Mouse (Mus musculus): ENCODE data around the gene Dnajb4. TPM values are rescaled to one million over a fixed set of nuclear protein-coding genes. Genes with fewer than 3 reads are reported as not detected.

Dnajb4 gene
- polyA plus RNA-seq, 1 experiment from 2014 or later = 33.7 TPM

- H3K27me3 ChIP-seq (ENCODE audit: insufficient read depth, low read length) = peaks cover 10% of the 10 kb centered on the region
- H3K27ac ChIP-seq (ENCODE audit: low read depth) = 0 out of 2 replicates have a peak overlapping the region, but pooled peaks have one; percentile 8
- 0 out of 2 replicates have a peak, but pooled peaks have one; percentile 2 for TF ChIP-seq CTCF (IDR thresholded peaks at IDR 0.05; ENCODE audit: low read depth)
- H3K4me3 ChIP-seq (ENCODE audit: low read depth, low read length) = peak overlapping the region; percentile 48
- ATAC-seq (ENCODE audit: insufficient read depth) = peak; percentile 51
- peak overlapping the region; percentile 96 for H3K4me2 ChIP-seq
- peaks cover 15% of the 10 kb centered on the region; the same call in 1 of the 2 replicates for H3K4me1 ChIP-seq (ENCODE audit: insufficient read depth)
- peak; percentile 62 for DNase-seq
- H3K36me3 ChIP-seq (ENCODE audit: insufficient read depth) = no peaks in the 10 kb centered on the region
- peak overlapping the region; percentile 55 for H3K9ac ChIP-seq
- WGBS = 4% methylated on average over 53 of the region's 53 CpGs
- no peaks in the 10 kb centered on the region for H3K9me3 ChIP-seq (ENCODE audit: low read depth, low read length)
These were observed 44.6 kb downstream of the Dnajb4 start for GRCm38 (mm10) chr3:152165351-152166098.

- Histone ChIP-seq H3K4me1 (ENCODE audit: insufficient read depth) (peaks cover 15% of the 10 kb centered on the region; the same call in 1 of the 2 replicates), H3K4me2 (peak overlapping the region; percentile 96), H3K27ac (ENCODE audit: low read depth) (no peak overlapping the region), H3K9me3 (ENCODE audit: low read depth, low read length) (no peaks in the 10 kb centered on the region), H3K36me3 (ENCODE audit: insufficient read depth) (no peaks in the 10 kb centered on the region), H3K9ac (peak overlapping the region; percentile 55), H3K27me3 (ENCODE audit: insufficient read depth, low read length) (peaks cover 10% of the 10 kb centered on the region), H3K4me3 (ENCODE audit: low read depth, low read length) (peak overlapping the region; percentile 48)
- WGBS = 30% methylated on average over 9 of the region's 9 CpGs
- ATAC-seq (ENCODE audit: insufficient read depth) (no peak), DNase-seq (no peak)
- no peak for TF ChIP-seq CTCF (IDR thresholded peaks at IDR 0.05; ENCODE audit: low read depth)
These were observed 45.1 kb downstream of the Dnajb4 start for GRCm38 (mm10) chr3:152165014-152165350.

- Histone ChIP-seq H3K4me2 (no peak overlapping the region), H3K4me1 (ENCODE audit: insufficient read depth) (peaks cover 15% of the 10 kb centered on the region; the same call in 1 of the 2 replicates), H3K36me3 (ENCODE audit: insufficient read depth) (no peaks in the 10 kb centered on the region), H3K9ac (no peak overlapping the region), H3K27ac (ENCODE audit: low read depth) (no peak overlapping the region), H3K9me3 (ENCODE audit: low read depth, low read length) (no peaks in the 10 kb centered on the region), H3K4me3 (ENCODE audit: low read depth, low read length) (no peak overlapping the region), H3K27me3 (ENCODE audit: insufficient read depth, low read length) (peaks cover 10% of the 10 kb centered on the region)
- DNase-seq (no peak), ATAC-seq (ENCODE audit: insufficient read depth) (no peak)
- WGBS = 66% methylated on average over 8 of the region's 8 CpGs
- no peak for TF ChIP-seq CTCF (IDR thresholded peaks at IDR 0.05; ENCODE audit: low read depth)
These were observed 46.8 kb downstream of the Dnajb4 start for GRCm38 (mm10) chr3:152163320-152163719.

- Histone ChIP-seq H3K9ac (no peak overlapping the region), H3K27ac (ENCODE audit: low read depth) (no peak overlapping the region), H3K4me1 (ENCODE audit: insufficient read depth) (peaks cover 2% of the 10 kb centered on the region; the same call in 1 of the 2 replicates), H3K4me3 (ENCODE audit: low read depth, low read length) (no peak overlapping the region), H3K4me2 (no peak overlapping the region), H3K9me3 (ENCODE audit: low read depth, low read length) (no peaks in the 10 kb centered on the region), H3K27me3 (ENCODE audit: insufficient read depth, low read length) (peaks cover 5% of the 10 kb centered on the region), H3K36me3 (ENCODE audit: insufficient read depth) (no peaks in the 10 kb centered on the region)
- no peak for TF ChIP-seq CTCF (IDR thresholded peaks at IDR 0.05; ENCODE audit: low read depth)
- no peak for ATAC-seq (ENCODE audit: insufficient read depth)
- DNase-seq = no peak
- WGBS = 53% methylated on average over 4 of the region's 4 CpGs
These were observed 49.5 kb downstream of the Dnajb4 start for GRCm38 (mm10) chr3:152160607-152161006.

GRCm38 (mm10) chr3:152159321-152159720 lies 50.8 kb downstream of the Dnajb4 start:
- no peaks in the 10 kb centered on the region for H3K9me3 ChIP-seq (ENCODE audit: low read depth, low read length)
- no peak for DNase-seq
- TF ChIP-seq CTCF (IDR thresholded peaks at IDR 0.05; ENCODE audit: low read depth) = no peak
- no peaks in the 10 kb centered on the region for H3K36me3 ChIP-seq (ENCODE audit: insufficient read depth)
- H3K4me3 ChIP-seq (ENCODE audit: low read depth, low read length) = no peak overlapping the region
- H3K27me3 ChIP-seq (ENCODE audit: insufficient read depth, low read length) = no peaks in the 10 kb centered on the region
- ATAC-seq (ENCODE audit: insufficient read depth) = no peak
- H3K4me2 ChIP-seq = no peak overlapping the region
- no peak overlapping the region for H3K27ac ChIP-seq (ENCODE audit: low read depth)
- no peaks in the 10 kb centered on the region for H3K4me1 ChIP-seq (ENCODE audit: insufficient read depth)
- H3K9ac ChIP-seq = no peak overlapping the region

- Histone ChIP-seq H3K27me3 (ENCODE audit: insufficient read depth, low read length) (no peaks in the 10 kb centered on the region), H3K4me2 (no peak overlapping the region), H3K4me3 (ENCODE audit: low read depth, low read length) (no peak overlapping the region), H3K4me1 (ENCODE audit: insufficient read depth) (no peaks in the 10 kb centered on the region), H3K9ac (no peak overlapping the region), H3K27ac (ENCODE audit: low read depth) (no peak overlapping the region), H3K36me3 (ENCODE audit: insufficient read depth) (no peaks in the 10 kb centered on the region), H3K9me3 (ENCODE audit: low read depth, low read length) (no peaks in the 10 kb centered on the region)
- TF ChIP-seq CTCF (IDR thresholded peaks at IDR 0.05; ENCODE audit: low read depth) = no peak
- DNase-seq = no peak
- 68% methylated on average over 10 of the region's 10 CpGs for WGBS
- ATAC-seq (ENCODE audit: insufficient read depth) = no peak
These were observed 51.5 kb downstream of the Dnajb4 start for GRCm38 (mm10) chr3:152158344-152159291.
